Mouse (Mus musculus): ENCODE results near the gene Kmt2a.

DNA sequence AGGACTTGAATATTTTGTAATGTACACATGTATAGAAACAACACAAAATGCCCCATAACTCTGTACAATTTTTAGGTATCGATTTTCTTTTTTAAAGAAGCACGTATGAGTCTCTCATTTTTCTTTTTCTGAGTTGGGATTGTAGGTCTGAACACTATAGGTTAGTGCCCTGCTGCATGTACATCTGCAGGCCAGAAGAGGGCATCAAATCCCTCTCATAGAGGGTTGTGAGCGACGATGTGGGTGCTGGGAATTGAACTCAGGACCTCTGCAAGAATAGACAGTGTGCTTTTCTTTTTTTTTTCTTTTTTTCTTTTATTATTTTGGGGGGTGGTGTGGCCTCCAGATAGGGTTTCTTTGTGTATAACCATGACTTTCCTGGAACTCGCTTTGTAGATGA lies 109.7 kb downstream of the Kmt2a start:
- no peak for TF ChIP-seq CTCF (IDR thresholded peaks at IDR 0.05; ENCODE audit: control insufficient read depth, insufficient read depth, insufficient replicate concordance, low read depth, low read length)
- TF ChIP-seq POLR2A (IDR thresholded peaks at IDR 0.05; ENCODE audit: control insufficient read depth, low read depth, low read length), result no peak
